Mouse (Mus musculus): ENCODE data around the gene Abt1. TPM values are rescaled to one million over a fixed set of nuclear protein-coding genes. Genes with fewer than 3 reads are reported as not detected.

Gene Abt1
- polyA plus RNA-seq (2015; fragmentation: Nextera tagmentation; extraction: Ambion mirVana), result 8.8 and 9.1 TPM in 2 replicates

DNA sequence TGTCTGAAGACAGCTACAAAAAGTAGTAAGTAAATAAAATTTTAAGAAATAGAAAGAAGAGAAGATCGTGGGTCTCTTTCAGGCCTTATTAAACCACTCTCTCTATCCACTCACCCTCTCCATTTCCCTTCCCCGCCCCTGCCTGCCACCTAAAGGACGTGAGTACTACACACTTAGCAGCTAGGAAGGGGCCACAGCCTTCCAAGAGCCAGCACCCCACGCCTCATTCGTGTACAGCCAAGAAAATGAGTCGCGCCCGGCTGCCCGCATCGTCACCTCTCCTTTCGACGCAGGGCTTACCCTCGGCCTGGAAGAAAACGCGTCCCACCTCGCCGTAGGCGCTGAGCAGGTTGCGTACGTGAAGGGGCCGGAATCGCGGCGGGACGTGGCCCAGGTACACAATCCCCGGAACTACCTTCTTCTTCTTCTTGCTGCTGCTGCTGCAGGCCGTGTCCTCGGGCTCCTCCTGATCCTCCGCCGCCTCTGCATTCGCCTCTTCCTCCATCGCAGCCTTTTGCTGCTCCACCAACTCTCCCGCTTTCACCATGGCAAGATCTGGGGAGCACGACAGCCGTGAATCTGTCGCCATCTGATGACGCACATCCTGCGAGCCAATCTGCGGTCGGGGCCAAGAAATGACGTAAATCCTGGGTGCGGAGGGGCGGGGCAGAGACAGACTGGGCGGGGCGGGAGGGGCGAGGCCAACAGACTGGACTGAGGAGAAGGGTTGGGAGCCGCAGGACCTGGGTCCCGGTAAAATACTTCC, at the start of gene Abt1:
Abt1 (minus strand) TSS at position 581 of the 766 bp plus-strand sequence.
- Histone ChIP-seq H3K4me2 (peak within 1 kb of the TSS; percentile 87), H3K4me3 (peak within 1 kb of the TSS; percentile 94), H3K4me1 (replicated peaks) (peaks cover 27% of the 10 kb centered on the region), H3K9ac (peak within 1 kb of the TSS; percentile 86), H3K36me3 (peaks cover 30% of the 10 kb centered on the region), H3K27me3 (no peaks in the 10 kb centered on the region), H3K27ac (replicated peaks) (peak within 1 kb of the TSS; percentile 82), H3K9me3 (no peaks in the 10 kb centered on the region)
- ATAC-seq (ENCODE audit: low FRiP score, low read depth), result peak; percentile 89
- under 1% methylated on average over 48 of the region's 48 CpGs for WGBS

DNA sequence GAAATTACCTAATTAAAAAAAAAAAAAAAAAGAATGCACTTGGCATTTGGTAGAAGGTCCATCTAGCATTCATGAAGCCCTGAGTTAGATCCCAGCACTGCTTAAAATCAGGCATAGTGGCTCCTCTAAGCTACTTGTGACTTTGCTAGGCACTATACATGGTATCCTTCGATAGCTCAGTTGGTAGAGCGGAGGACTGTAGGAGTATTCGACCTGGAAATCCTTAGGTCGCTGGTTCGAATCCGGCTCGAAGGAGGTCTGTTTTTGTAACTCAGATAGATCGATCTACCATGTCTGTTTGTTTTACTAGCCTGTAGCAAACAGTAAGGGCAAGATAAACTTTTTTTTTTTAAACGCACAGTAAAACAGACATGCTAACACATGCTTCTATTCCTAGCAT, 43.2 kb upstream of the Abt1 start:
- Histone ChIP-seq H3K27me3 (no peaks in the 10 kb centered on the region), H3K27ac (replicated peaks) (no peak overlapping the region), H3K36me3 (no peaks in the 10 kb centered on the region), H3K9me3 (no peaks in the 10 kb centered on the region), H3K4me1 (replicated peaks) (peaks cover 21% of the 10 kb centered on the region), H3K9ac (no peak overlapping the region), H3K4me2 (no peak overlapping the region), H3K4me3 (no peak overlapping the region)
- ATAC-seq (ENCODE audit: low FRiP score, low read depth), result peak; percentile 76
- 2% methylated on average over 9 of the region's 9 CpGs for WGBS

DNA sequence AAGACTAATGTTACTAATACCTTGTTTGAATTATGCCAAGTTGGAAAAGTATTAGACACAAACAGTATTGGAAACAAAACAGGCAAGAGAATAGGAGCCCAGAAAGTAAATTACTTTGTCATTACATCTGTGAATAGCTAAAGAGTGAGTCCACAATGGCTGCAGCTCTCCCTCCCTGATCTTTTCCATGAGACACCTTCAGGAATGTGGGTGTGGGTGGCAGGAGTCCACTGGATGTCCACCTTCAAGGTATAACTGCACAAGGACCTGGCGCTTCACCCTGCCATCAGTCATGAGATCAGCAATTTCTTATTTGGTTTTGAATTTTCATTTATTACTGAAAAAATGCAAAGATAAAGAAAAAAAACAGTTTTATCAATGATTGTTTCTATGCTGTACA, 42.6 kb upstream of the Abt1 start:
- Histone ChIP-seq H3K4me3 (no peak overlapping the region), H3K4me2 (peak overlapping the region; percentile 90), H3K27ac (replicated peaks) (no peak overlapping the region), H3K9me3 (no peaks in the 10 kb centered on the region), H3K27me3 (no peaks in the 10 kb centered on the region), H3K4me1 (replicated peaks) (peaks cover 21% of the 10 kb centered on the region), H3K36me3 (no peaks in the 10 kb centered on the region), H3K9ac (no peak overlapping the region)
- ATAC-seq (ENCODE audit: low FRiP score, low read depth), result no peak
- 53% methylated on average over 1 of the region's 1 CpGs for WGBS

DNA sequence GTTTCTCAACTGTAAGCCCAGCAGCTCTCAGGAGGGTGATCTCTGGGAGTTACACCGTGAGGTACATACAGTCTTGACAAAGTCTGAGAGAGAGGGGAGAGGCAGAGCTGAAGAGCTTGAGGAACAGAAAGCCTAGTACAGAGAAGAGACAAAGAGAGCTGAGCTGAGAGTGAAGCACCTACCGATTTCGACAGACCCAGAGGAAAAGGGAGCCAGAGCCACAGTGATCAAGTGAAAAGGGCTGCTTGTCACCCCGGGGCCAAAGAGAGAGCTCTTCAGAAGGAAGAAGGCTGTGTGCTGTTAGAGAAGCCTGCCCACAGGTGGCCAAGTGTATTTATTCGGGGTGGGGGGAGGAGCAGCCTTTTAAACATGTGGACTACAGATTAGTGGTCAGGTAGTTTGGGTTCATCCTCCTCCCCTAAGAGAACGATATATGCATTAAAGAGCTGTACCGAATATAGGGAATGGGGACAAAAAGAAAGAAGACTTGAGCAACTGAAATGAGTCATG, 42.0 kb upstream of the Abt1 start, which contains the start of gene Btn1a1:
Btn1a1 (minus strand) TSS at position 302 of the 510 bp plus-strand sequence.
- Histone ChIP-seq H3K9ac (peak within 1 kb of the TSS; percentile 52), H3K27me3 (no peaks in the 10 kb centered on the region), H3K4me3 (peak within 1 kb of the TSS; percentile 65), H3K4me2 (peak within 1 kb of the TSS; percentile 90), H3K9me3 (no peaks in the 10 kb centered on the region), H3K27ac (replicated peaks) (no peak within 1 kb of the TSS), H3K36me3 (no peaks in the 10 kb centered on the region), H3K4me1 (replicated peaks) (peaks cover 21% of the 10 kb centered on the region)
- ATAC-seq (ENCODE audit: low FRiP score, low read depth), result no peak
- WGBS, result 1% methylated on average over 7 of the region's 7 CpGs

DNA sequence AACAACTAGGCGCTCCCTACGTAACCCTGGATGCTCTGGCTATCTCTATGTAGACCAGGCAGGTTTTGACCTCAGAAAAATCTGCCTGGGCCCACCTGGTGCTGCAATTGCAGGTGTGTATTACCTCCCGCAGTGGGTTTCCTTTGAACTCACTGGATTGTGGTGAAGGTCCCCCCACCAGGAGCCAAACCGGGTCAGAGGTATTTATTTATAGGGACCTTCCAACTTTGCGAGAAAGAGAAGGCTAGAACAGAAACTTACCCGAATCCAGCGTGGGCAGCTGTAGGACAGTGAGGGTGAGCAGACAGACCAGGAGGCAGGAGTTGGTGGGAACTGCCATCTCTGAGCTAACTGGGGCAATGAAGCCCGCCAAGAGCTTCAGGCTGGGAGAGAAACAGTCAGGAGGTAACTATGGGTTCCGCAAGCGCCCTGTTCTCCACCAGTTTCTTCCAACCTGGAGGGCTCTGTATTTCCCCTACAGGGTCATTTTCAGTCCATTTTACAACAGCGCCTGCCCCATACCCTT, 41.2 kb upstream of the Abt1 start:
- WGBS, result 3% methylated on average over 11 of the region's 11 CpGs
- ATAC-seq (ENCODE audit: low FRiP score, low read depth), result no peak
- peak overlapping the region; percentile 52 for H3K9ac ChIP-seq

DNA sequence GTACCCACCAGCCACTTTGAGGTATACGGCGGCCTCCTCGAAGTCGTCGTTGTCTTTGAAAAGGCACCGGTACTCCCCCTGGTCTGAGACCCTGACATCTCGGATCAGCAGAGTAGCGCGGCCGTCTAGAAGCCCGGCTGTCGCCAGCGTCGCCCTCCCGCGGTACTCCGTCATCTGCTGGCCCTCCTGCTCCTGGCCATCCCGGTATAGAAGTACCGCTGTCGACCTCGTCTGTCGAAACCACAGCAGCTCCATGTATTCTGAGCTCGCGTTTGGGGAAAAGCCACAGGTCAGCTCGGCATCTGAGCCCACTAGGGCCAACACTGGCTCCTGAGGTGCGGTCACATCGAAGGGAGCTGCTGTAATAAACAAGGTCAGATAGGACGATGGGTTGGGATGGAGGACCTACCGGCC, 40.6 kb upstream of the Abt1 start:
- Histone ChIP-seq H3K4me3 (peak overlapping the region; percentile 65), H3K9ac (peak overlapping the region; percentile 52), H3K27ac (replicated peaks) (no peak overlapping the region), H3K27me3 (no peaks in the 10 kb centered on the region), H3K4me2 (peak overlapping the region; percentile 90), H3K36me3 (no peaks in the 10 kb centered on the region), H3K4me1 (replicated peaks) (peaks cover 21% of the 10 kb centered on the region), H3K9me3 (no peaks in the 10 kb centered on the region)
- ATAC-seq (ENCODE audit: low FRiP score, low read depth), result peak; percentile 43; the same call in 1 of the 2 replicates
- 1% methylated on average over 29 of the region's 29 CpGs for WGBS

More for the DNA sequence above, 41.2 kb upstream of the Abt1 start:
- Histone ChIP-seq H3K27me3 (no peaks in the 10 kb centered on the region), H3K4me3 (peak overlapping the region; percentile 65), H3K4me1 (replicated peaks) (peaks cover 21% of the 10 kb centered on the region), H3K4me2 (peak overlapping the region; percentile 90), H3K36me3 (no peaks in the 10 kb centered on the region), H3K9me3 (no peaks in the 10 kb centered on the region), H3K27ac (replicated peaks) (no peak overlapping the region)

DNA sequence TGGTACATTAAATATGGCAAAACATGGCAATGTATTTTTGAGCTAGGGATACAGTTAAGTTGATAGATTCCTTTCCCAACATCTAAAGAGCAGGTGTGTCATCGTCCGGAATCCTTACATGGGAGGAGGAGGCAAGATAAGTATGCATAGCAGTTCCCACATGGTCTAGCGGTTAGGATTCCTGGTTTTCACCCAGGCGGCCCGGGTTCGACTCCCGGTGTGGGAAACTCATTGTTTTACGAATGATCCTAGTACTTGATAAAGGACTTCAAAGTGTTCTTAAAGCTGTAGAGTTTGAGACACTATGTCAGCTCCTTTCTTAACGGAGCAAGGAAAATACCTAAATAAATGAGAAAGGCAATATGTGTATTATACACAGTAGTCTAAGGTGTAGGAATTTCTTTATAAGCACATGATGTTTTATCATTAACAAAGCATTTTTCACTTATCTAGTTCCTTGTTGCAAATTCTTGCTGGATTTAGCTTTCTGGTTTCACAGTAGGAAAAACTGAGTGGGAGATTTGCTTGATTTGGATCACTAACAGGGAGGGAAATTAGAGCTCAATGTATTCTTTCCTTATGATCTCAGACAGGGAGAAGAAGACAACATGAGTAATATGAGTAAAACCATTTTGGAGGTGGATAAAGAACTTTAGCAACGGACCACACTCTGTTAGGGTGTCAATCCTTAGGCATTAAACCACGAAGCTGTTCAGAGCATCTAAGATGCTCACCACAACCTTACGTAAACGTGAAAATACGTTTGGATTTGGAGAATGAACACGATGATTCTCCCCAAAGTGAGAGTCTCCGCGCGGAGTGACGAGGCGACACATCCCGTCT, 39.9 kb upstream of the Abt1 start:
- peak overlapping the region; percentile 65 for H3K4me3 ChIP-seq
- WGBS, result under 1% methylated on average over 21 of the region's 21 CpGs
- H3K4me1 ChIP-seq (replicated peaks), result peaks cover 21% of the 10 kb centered on the region

DNA sequence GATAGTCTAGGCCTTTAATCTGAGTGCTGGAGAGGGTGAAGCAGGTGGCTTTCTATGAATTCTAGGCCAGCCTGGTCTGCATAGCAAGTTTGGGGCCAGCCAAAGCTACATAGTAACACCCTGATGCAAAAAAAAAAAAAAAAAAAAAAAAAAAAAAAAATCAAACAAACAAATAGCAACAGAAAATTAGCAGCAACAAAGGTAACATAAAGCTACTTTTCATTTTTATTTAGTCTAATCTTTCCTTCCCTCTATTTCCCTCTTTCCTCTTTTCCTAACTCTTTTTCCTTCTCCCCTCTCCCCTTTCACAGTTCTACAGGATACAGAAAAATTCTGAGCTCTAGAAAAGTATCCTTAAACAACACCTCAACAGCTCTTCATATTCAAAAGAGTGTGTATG, 39.0 kb upstream of the Abt1 start:
- no peak overlapping the region for H3K4me2 ChIP-seq
- peaks cover 21% of the 10 kb centered on the region for H3K4me1 ChIP-seq (replicated peaks)
- ATAC-seq (ENCODE audit: low FRiP score, low read depth), result no peak
- no peaks in the 10 kb centered on the region for H3K36me3 ChIP-seq
- no peaks in the 10 kb centered on the region for H3K9me3 ChIP-seq
- no peak overlapping the region for H3K27ac ChIP-seq (replicated peaks)
- H3K27me3 ChIP-seq, result no peaks in the 10 kb centered on the region
- H3K4me3 ChIP-seq, result no peak overlapping the region
- no peak overlapping the region for H3K9ac ChIP-seq

More for the DNA sequence above, 39.9 kb upstream of the Abt1 start:
- H3K27ac ChIP-seq (replicated peaks), result no peak overlapping the region
- ATAC-seq (ENCODE audit: low FRiP score, low read depth), result peak; percentile 82
- H3K27me3 ChIP-seq, result no peaks in the 10 kb centered on the region
- no peaks in the 10 kb centered on the region for H3K36me3 ChIP-seq
- no peaks in the 10 kb centered on the region for H3K9me3 ChIP-seq
- peak overlapping the region; percentile 52 for H3K9ac ChIP-seq
- peak overlapping the region; percentile 90 for H3K4me2 ChIP-seq

DNA sequence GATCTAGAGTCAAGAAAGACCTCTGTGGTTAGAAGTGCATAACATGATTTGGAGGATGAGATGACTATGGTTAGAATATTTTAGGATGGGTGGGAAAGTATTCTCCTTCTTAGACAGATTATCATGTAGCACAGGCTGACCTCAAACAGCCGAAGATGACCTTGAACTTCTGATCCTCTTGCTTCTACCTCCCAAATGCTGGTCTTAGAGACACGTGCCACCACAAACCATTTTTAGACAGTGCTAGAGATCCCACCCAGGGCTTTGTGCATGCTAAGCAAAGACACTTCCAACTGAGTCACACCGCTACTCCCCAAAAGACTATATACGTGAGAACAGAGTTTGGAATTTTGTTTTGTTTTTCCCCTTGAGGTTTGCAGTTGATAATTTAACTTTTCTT, 38.4 kb upstream of the Abt1 start:
- Histone ChIP-seq H3K27me3 (no peaks in the 10 kb centered on the region), H3K4me2 (no peak overlapping the region), H3K4me1 (replicated peaks) (peaks cover 21% of the 10 kb centered on the region), H3K27ac (replicated peaks) (no peak overlapping the region), H3K36me3 (no peaks in the 10 kb centered on the region), H3K9ac (no peak overlapping the region), H3K4me3 (no peak overlapping the region), H3K9me3 (no peaks in the 10 kb centered on the region)
- WGBS, result 87% methylated on average over 4 of the region's 4 CpGs
- ATAC-seq (ENCODE audit: low FRiP score, low read depth), result no peak

DNA sequence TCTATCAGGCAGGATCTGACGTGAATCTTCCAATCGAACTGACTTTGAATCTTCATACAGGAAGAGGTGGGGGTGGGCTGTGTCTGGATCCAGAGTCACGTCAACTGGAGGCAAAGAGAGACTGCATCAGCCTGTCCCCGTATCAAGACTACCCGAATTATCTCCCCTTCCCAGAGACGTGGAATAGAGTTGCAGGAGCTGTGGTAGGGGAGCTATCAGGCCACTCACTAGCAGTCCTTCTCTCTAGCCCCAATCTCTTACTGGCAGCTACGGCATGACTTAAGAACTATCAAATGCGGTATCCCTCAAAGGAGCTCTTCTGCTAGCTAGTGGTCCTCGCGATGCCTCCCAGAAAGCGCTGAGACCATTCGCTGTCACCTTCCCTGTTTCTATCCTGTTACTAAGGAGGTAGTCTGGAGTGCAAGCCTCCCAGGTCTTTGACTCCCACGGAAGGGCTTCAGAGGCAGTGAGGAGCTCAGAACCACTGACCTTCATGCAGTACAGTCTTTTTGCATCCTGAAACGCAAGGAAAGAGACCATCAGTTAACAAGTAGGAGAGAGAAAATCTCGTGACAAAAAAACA, 35.7 kb upstream of the Abt1 start:
- Histone ChIP-seq H3K4me1 (replicated peaks) (peaks cover 4% of the 10 kb centered on the region), H3K4me2 (peak overlapping the region; percentile 27; the same call in 1 of the 2 replicates), H3K9me3 (no peaks in the 10 kb centered on the region), H3K4me3 (no peak overlapping the region), H3K36me3 (no peaks in the 10 kb centered on the region), H3K9ac (no peak overlapping the region), H3K27ac (replicated peaks) (no peak overlapping the region), H3K27me3 (no peaks in the 10 kb centered on the region; the same call in 1 of the 2 replicates)
- no peak for ATAC-seq (ENCODE audit: low FRiP score, low read depth)
- WGBS, result 26% methylated on average over 15 of the region's 15 CpGs

DNA sequence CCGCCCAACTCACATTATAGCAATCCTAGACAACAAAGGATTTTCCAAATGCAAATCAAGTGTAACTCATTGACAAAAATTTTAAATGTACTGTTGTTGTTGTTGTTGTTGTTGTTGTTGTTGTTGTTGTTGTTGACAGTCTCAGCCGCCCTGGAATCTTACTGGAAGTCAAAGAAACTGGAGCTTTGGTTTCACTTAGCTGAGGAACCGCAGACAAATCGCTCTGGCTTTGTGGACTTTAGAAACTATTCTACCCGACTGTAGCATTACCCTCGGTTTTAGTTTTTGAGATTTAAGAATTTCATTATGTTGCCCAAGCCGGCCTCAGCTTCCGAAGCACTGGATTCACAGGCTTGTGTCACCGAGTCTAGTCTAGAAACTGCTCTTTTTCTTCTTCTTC, 30.3 kb upstream of the Abt1 start:
- no peaks in the 10 kb centered on the region; the same call in 1 of the 2 replicates for H3K27me3 ChIP-seq
- peaks cover 2% of the 10 kb centered on the region; the same call in 1 of the 2 replicates for H3K4me1 ChIP-seq (replicated peaks)
- H3K4me2 ChIP-seq, result peak overlapping the region; percentile 72
- ATAC-seq (ENCODE audit: low FRiP score, low read depth), result no peak
- peak overlapping the region; percentile 78 for H3K27ac ChIP-seq (replicated peaks)
- H3K9ac ChIP-seq, result peak overlapping the region; percentile 57
- no peaks in the 10 kb centered on the region for H3K36me3 ChIP-seq
- H3K4me3 ChIP-seq, result peak overlapping the region; percentile 77
- under 1% methylated on average over 9 of the region's 9 CpGs for WGBS
- no peaks in the 10 kb centered on the region for H3K9me3 ChIP-seq

Data from hindbrain, embryonic 15.5 days (tissue).